Mouse (Mus musculus): Measurements from ENCODE around the gene Elp4.

Gene Elp4

GRCm38 (mm10) chr2:105668271-105669270, 235.8 kb downstream of the Elp4 start, which contains the start of gene Pax6:
Gene Pax6 (plus strand): TSS chr2:105668900.
- no peak for DNase-seq

DNA sequence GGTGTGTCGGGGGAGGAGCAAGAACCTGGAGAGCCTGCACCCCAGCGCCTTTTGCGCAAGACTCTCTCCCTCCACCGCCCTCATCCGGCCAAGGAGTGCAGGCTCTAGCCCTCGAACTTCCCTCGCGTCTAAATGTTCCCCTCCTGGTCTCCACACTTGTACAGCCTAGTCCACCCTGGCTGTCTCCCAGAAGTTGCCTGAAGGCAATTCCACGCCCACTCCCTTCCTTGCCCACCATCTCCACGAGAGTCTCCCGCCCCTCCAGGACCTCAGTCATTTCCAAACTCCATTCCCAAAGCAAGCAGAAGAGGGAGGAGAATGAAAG, 236.8 kb downstream of the Elp4 start:
- no peak for DNase-seq

DNA sequence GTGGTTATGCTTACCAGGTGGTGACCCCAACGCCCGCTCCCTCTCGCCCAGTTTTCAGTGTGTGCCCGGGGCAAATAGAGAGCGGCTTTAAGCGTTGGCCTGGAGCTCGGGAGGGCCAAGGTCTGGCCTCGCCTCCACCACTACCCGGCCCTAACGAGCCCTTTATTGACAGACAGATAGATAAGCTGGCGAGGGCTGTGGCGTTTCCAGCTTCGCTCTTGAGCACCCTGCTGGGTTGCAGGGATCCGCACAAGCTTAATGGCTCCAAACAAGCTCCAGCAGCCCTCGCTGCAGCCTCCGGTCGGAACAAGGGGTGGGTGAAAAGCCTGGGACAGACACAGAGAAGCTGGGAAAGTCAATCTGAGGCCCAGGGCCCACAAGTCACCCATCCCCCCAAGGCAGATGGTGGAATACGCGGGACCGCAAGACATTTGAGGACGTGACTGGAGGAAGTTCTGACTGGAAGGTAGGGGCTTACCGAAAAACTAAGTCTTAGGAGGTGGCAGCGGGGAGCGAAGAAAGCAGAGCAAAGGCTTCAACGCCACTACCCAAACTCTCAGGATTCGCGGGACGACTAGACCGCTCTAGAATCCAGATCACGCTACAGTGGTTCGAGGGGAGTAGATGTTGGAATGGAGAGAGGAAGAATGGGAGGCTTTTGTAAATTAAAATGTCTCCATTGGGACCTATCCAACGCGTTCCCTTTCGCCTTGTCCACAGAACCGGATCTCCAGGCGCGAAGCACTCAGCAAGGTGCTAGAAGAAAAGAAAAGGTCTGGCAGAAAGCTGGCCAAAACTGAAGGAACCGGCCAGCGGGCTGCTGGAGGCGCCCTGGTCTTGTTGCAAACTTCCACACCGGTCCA, 237.4 kb downstream of the Elp4 start:
- DNase-seq = no peak

- DNase-seq = no peak
Measured at GRCm38 (mm10) chr2:105666331-105666730, 238.0 kb downstream of the Elp4 start.

DNA sequence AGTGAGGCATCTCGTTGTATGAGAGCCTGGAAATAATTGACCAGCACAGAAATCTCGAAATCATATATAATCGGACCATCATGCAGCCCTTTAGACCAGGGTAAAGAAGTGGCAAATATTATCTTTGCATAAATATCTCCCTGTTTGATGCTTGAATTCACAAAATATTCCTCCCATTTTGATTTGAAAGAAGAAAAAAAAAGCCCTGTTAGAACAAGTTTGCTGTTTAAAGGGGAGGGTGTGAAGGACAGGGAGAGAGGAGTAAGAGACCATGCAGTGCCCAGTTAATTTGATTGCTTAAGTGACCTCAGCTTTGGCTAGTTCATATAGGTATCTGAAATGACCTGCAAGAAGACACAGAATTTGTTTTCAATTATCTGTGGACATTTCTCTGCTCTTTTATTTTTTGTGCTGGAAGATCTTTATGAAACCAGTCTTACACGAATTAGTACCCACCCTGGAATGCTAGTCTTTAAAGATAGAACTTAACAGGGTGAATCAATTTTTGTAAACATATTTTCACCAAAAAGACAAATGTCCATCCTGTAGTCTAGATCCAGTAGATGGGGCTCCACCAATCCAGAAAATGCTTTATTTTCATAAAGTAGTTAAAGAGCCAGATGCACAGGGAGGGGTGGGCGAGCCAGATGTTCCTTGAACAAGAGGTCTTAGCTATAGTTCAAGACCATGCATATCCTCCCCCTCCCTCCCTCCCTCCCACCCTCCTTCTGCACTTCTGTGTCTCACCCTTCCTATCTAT, 238.7 kb downstream of the Elp4 start:
- no peak for DNase-seq

DNA sequence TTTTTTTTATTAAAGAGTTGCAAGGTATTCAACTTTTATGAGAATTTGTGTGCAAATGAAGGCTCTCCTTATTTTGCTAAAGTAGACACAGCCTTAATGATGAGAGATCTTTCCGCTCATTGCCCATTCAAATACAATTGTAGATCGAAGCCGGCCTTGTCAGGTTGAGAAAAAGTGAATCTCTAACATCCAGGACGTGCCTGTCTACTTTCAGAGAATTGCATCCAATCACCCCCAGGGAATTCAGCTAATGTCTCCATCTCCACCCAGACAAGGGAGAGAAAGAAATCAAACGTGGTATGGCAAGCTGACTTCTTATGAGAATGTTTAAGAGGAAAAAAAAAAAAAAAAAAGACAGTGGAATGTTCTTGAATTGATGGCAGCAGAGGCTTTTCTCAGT, 239.4 kb downstream of the Elp4 start:
- no peak for DNase-seq

DNA sequence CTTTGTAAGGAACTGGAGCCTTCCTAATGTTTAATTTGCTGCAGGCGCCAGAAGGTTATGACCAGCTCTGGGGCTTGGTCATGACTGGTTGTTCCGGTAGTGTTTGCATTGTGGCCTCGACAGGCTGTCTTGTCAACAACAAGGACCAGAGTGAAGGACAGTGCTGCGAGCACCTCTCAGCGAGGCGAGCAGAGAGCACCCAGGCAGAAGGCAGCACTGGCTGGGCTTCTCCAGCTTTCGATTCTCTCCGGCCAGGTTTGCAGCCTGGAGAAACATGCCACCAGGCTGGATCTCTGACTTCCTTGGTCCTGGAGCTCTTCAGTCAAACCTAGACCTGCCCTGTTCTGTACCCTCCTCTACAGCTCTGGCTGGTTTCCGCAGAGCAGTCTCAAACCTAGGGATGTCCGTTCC, 241.3 kb downstream of the Elp4 start:
- no peak for DNase-seq

DNA sequence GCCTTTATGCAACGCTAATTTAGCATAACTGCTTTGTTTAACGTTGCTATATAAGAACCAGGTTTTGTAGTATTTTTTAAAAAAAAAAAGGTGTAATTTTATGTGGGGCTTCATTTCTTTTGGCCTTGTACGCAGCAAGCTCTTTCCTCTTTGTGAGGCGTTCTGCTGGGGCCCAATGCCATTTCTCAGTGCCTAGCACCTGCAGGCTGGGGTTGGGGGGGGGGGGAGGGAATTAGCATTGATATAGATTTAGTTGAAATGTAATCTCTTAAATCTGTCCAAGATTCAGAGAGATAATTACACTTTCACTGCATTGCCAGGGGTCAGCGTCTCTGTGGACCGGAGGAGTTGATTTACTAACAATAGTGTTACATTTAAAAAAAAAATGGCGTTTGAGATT, 241.8 kb downstream of the Elp4 start:
- DNase-seq = no peak

DNA sequence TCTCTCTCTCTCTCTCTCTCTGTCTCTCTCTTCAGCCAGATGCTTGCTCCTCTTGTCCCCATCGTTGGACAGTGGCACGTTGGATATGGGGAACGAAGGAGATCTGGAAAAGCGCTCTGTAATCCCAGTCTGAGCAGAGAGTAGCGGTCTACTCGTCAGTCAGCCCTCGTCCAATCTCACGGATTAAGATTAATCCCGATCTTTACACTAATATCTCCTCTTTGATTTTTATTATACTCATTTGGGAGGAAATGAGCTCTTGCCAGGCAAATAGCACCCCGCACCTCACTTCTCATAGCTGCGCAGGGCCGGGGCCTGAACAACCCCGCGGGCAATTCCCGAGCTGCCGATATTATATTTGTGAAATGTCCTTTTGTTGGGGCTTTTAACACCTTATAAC, 242.2 kb downstream of the Elp4 start:
- DNase-seq = no peak

DNA sequence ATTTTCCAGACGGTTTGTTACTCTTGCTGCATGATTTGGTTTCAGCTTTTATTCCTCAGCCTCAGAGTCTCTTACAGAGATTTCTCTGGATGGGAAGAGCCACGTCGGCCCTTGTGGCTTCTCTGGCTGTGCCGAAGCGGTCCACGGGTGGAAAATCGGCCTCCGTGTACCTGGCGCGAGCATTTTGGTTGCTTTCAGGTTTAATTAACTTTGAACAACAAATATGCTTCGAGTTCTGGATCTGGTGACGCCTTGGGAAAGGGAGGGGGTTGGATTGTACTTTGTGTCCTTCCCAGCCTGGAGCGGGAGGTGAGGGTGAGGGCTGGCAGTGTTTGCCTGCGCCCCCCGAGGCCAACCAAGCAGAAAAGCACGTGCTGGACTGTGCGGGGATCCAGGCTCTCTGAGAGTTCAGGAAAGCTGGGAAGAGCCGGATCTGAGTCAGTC, 242.7 kb downstream of the Elp4 start:
- DNase-seq = no peak

DNA sequence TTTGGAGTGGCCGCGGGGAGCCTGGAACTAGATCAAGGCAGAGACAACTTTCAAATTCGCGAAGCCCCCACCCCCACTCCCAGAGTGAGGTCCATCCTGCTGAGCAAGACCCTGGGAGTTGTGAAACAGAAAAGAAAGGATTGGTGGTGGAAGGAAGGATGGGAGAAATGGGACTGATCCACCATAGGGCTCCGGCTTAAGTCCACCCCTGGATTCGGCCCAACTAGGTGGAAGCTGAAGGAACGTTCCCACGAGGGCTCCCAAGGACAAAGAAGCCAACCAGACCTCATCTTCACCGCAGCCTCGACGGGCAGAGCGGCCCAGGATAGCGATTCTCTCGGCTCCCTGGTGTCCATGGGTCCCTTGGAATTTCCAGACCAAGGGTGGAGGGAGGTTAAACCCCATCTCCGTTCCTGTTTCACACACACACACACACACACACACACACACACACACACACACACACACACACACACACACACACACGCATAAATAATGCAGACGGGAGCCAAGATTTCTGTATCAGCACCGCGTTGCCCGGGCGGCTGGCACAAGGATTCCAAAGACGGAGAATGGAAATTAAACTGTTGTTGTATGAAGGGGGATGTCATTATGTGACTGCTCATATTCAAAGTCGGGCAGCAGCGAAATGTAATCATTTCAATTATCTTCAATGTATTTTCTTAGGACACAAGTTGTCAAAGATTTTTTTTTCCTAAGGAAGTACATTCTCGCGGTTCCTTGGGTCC, 243.3 kb downstream of the Elp4 start:
- no peak for DNase-seq

DNA sequence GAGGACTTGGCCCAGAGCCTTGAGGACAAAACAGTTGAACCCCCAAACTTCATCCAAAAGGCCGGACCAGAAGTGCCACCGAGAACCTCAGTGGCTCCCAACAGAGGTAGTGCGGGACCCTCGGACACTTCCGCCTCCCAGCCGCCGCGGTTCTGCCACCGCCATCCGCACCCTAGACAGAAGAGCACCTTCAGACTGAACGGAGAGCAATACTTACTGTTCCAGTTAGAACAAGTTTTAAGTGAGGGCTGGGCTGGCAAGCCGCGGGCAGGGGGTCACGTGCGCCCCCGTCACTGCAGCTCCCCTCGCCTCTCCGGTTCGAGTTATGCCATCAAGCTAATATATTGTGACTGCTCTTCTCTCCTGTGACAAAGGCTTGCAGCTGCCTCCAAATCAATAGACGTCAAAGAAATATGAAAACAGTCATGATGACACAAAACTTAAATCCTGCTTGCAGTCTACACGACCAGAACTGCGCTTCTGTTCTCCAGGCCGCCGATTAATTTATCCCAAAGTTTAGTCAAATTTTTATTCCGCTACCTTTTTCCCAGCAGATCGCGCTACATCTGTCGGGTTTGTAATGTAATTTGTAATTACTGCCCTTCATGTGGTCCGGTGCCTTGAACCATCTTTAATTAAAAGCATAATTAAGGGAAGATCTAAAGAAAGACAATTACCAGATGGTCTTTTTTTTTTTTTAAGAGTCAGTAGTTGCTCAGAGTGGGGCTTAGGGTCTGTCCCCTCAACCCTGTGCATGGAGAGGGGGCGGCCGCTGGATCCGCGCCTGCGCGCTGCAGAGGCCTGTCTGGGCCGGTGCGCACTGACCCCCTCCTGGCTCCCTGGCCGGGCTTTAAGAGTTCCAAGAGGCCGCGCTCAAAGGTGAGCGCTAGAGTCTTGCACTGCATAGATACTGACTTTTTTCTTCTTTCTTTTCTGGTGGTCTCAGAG, 244.2 kb downstream of the Elp4 start:
- DNase-seq = no peak

GRCm38 (mm10) chr2:105659350-105659749, 245.0 kb downstream of the Elp4 start:
- no peak for DNase-seq

DNA sequence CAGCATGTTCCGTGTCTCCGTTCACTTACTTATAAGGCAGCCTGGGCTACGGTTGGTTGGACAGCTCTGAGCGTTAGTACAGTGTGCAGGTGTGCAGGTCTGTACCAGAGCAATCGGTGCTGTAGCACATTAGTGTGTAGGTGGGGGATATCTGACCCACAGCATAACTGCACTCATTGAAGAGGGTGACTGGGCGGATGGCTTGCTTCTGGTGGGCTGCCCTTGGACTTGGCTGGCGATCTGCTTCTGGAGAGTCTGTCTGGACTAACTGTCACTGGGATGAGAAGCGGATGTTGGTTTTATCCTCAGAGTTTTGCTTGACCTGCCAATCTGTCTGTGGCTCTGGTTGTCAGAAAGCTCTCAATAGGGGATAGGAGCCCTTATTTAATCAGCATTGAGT, 247.9 kb downstream of the Elp4 start:
- DNase-seq = no peak
